Mouse (Mus musculus): ENCODE measurements around the gene Gm7849. TPM values are rescaled to one million over a fixed set of nuclear protein-coding genes. Genes with fewer than 3 reads are reported as not detected.
"Not testable (repeated sequence)": the region's sequence is repeated elsewhere in the genome, so short reads cannot be mapped to it uniquely, and the experiment has no call there.

Gm7849 gene
- polyA plus RNA-seq (2015; fragmentation: Nextera tagmentation; extraction: Ambion mirVana): 0.83 TPM in 1 of 2 replicates, not detected in the other

DNA sequence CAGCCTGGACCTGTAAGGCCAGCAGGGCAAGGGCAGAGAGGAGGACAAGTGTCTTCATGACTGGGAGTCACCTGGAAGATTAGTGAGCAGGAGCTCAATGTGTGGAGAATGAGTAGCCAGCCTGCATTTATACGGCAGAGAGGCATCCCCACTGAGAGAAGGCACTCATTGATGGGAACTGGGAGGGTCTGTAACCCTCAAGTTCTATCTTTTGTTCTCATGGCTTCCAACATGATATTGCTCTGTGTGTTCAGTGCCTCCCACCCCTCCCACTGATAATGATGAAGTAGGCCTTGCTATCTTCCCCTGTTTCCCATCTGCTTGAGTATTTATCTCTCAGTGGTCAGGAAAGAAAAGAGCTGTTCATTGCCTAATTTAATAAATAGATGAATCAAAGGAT lies at the start of gene Gm7849:
TSS of gene Gm7849 (minus strand) at position 101 of the 400 bp plus-strand sequence.
- H3K27me3 ChIP-seq; H3K9ac ChIP-seq; H3K9me3 ChIP-seq; H3K27ac ChIP-seq; H3K4me2 ChIP-seq; H3K4me1 ChIP-seq; H3K36me3 ChIP-seq; H3K4me3 ChIP-seq; ATAC-seq (ENCODE audit: insufficient number of reproducible peaks, insufficient read depth, low FRiP score, low TSS enrichment, low read depth): not testable (repeated sequence)
- no CpG with 5 or more reads among the region's 1 CpGs for WGBS

DNA sequence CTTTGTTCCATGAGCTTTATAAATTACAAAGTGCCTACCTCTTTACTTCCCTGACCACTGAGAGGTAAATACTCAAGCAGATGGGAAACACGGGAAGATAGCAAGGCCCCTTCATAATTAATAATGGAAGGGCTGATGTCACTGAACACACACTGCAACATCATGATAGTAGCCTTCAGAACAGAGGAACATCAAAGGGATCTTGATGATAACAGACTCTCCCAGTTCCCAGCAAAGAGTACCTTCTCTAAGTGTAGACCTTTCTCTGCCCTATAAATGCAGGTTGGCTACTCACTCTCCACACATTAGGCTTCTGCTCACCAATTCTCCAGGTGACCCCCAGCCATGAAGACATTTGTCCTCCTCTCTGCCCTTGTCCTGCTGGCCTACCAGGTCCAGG lies 29.2 kb downstream of the Gm7849 start, which contains the start of gene Defa36:
TSS of gene Defa36 (plus strand) at position 301 of the 400 bp plus-strand sequence.
- not testable (repeated sequence) for H3K9ac ChIP-seq; H3K9me3 ChIP-seq; H3K4me1 ChIP-seq; H3K4me2 ChIP-seq; H3K4me3 ChIP-seq; ATAC-seq (ENCODE audit: insufficient number of reproducible peaks, insufficient read depth, low FRiP score, low TSS enrichment, low read depth); H3K36me3 ChIP-seq; H3K27ac ChIP-seq; H3K27me3 ChIP-seq
- WGBS: no CpG with 5 or more reads among the region's 1 CpGs

Other genes starting within 250 kb of the Gm7849 start
- gene Gm15292, start 206.8 kb downstream of the Gm7849 start, polyA plus RNA-seq (2015; fragmentation: Nextera tagmentation; extraction: Ambion mirVana): not detected in 2 replicates
- not detected in 2 replicates for gene Defa27, start 141.0 kb downstream of the Gm7849 start, polyA plus RNA-seq (2015; fragmentation: Nextera tagmentation; extraction: Ambion mirVana)
- not detected in 2 replicates for gene Defa29, start 129.5 kb downstream of the Gm7849 start, polyA plus RNA-seq (2015; fragmentation: Nextera tagmentation; extraction: Ambion mirVana)
- gene Defa2, start 78.0 kb downstream of the Gm7849 start, polyA plus RNA-seq (2015; fragmentation: Nextera tagmentation; extraction: Ambion mirVana): 2.1 TPM in 1 of 2 replicates, not detected in the other
- gene Defa33, start 64.7 kb downstream of the Gm7849 start, polyA plus RNA-seq (2015; fragmentation: Nextera tagmentation; extraction: Ambion mirVana): 1.1 TPM in 1 of 2 replicates, not detected in the other
- gene Defa36, start 29.1 kb downstream of the Gm7849 start, polyA plus RNA-seq (2015; fragmentation: Nextera tagmentation; extraction: Ambion mirVana): not detected in 2 replicates
- gene Defa20, start 52.7 kb upstream of the Gm7849 start, polyA plus RNA-seq (2015; fragmentation: Nextera tagmentation; extraction: Ambion mirVana): not detected in 2 replicates
- not detected in 2 replicates for gene Defa32, start 72.5 kb upstream of the Gm7849 start, polyA plus RNA-seq (2015; fragmentation: Nextera tagmentation; extraction: Ambion mirVana)
- gene Defa37, start 108.8 kb upstream of the Gm7849 start, polyA plus RNA-seq (2015; fragmentation: Nextera tagmentation; extraction: Ambion mirVana): 1.3 TPM in 1 of 2 replicates, not detected in the other
- not detected in 2 replicates for gene Defa28, start 126.4 kb upstream of the Gm7849 start, polyA plus RNA-seq (2015; fragmentation: Nextera tagmentation; extraction: Ambion mirVana)
- gene Gm7861, start 137.9 kb upstream of the Gm7849 start, polyA plus RNA-seq (2015; fragmentation: Nextera tagmentation; extraction: Ambion mirVana): not detected in 2 replicates
- not detected in 2 replicates for gene Defa26, start 161.6 kb upstream of the Gm7849 start, polyA plus RNA-seq (2015; fragmentation: Nextera tagmentation; extraction: Ambion mirVana)
- not detected in 2 replicates for gene Defa17, start 199.2 kb upstream of the Gm7849 start, polyA plus RNA-seq (2015; fragmentation: Nextera tagmentation; extraction: Ambion mirVana)
- gene Defa34, start 209.2 kb upstream of the Gm7849 start, polyA plus RNA-seq (2015; fragmentation: Nextera tagmentation; extraction: Ambion mirVana): not detected in 2 replicates
- not detected in 2 replicates for gene AY761184, start 247.1 kb upstream of the Gm7849 start, polyA plus RNA-seq (2015; fragmentation: Nextera tagmentation; extraction: Ambion mirVana)

All from embryonic facial prominence, embryonic 13.5 days (tissue).